Mouse (Mus musculus) activated CD4-positive, CD25-positive, alpha-beta regulatory T cell (primary cell): ENCODE data around the gene Rnf149. TPM values are rescaled to one million over a fixed set of nuclear protein-coding genes. Genes with fewer than 3 reads are reported as not detected.

Source experiments
- polyA plus RNA-seq, 2 experiments: library from polyadenylated mRNA; unstranded; fragments of 100-300 nt; shearing (Covaris generic); gene quantifications; one replicate each; pipeline ENCODE4 v1.2.1; 2017

The Rnf149 gene
- 10 to 100 TPM; 53.4 to 66.0 TPM for polyA plus RNA-seq

DNA sequence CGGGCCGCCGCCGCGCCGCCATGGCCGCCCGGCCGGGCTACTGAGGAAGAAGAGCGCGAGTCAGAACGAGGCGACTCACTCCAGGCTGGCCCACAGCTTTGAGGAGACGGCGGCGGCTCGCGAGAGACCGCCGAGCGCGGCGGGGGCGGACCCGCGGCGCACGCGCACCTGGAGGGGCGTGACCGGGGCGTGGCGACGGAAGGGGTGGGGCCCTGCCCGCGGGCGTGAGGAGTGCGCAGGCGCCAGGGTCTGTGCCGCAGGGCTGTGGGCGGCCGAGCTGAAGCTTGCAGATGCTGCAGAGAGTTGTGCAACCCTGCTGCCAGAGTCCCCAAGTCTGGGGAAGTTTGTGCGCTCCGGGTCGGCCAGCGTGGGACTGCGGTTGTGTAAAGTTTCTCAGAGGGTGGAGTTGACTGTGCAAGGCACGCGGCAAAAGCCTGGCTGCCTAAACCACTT, at the start of gene Rnf149:
Gene Rnf149 (minus strand): TSS at position 153 of the 453 bp plus-strand sequence.

GRCm38 (mm10) chr1:39534831-39535230, 42.4 kb downstream of the Rnf149 start, which contains the start of gene Cnot11:
Gene Cnot11, plus strand, starts transcription at chr1:39534992.

Other genes with a start within 250 kb of the Rnf149 start
- 100 to 1,000 TPM; 237 to 448 TPM for gene Rpl31, start 209.6 kb downstream of the Rnf149 start, polyA plus RNA-seq
- gene Tbc1d8, start 98.7 kb downstream of the Rnf149 start, polyA plus RNA-seq = under 1 TPM; 0.52 to 0.61 TPM
- gene Cnot11, start 42.4 kb downstream of the Rnf149 start, polyA plus RNA-seq = 10 to 100 TPM; 47.2 to 48.7 TPM
- under 1 TPM in 1 of 2 experiments, not detected in 1; 0.04 TPM for gene Creg2, start 74.1 kb upstream of the Rnf149 start, polyA plus RNA-seq
- gene Rfx8, start 143.6 kb upstream of the Rnf149 start, polyA plus RNA-seq = under 1 TPM in 1 of 2 experiments, not detected in 1; 0.16 TPM
- gene Gm3646, start 227.9 kb upstream of the Rnf149 start, polyA plus RNA-seq = not detected